Mouse (Mus musculus) heart, embryonic 16.5 days (tissue): ENCODE measurements around the gene Nts. TPM values are rescaled to one million over a fixed set of nuclear protein-coding genes. Genes with fewer than 3 reads are reported as not detected.

Experiments used
- ATAC-seq: fragments of 200-750 bp; cut with Nextera tagmentation; replicated peaks from 2 replicates; pipeline ENCODE4 v1.8.0; 2017; ENCODE audit warnings: moderate number of reproducible peaks; ENCODE audit not compliant: insufficient read depth, low FRiP score; ENCODE audit errors: extremely low read depth
- H3K27ac ChIP-seq: fragments of 300-500 bp; sonication (generic); 2 replicates; pipeline ENCODE4 v1.5.1; 2014; ENCODE audit warnings: mild to moderate bottlenecking, low read length, control low read depth, moderate library complexity
- H3K27me3 ChIP-seq: fragments of 300-500 bp; sonication (generic); 2 replicates; pipeline ENCODE4 v1.6.1; 2014; ENCODE audit warnings: low read length, mixed read lengths; ENCODE audit not compliant: control insufficient read depth, insufficient read depth
- H3K36me3 ChIP-seq: fragments of 300-500 bp; sonication (generic); 2 replicates; pipeline ENCODE4 v1.6.1; 2014; ENCODE audit not compliant: control insufficient read depth, insufficient read depth
- H3K4me1 ChIP-seq: fragments of 300-500 bp; sonication (generic); 2 replicates; pipeline ENCODE4 v1.6.1; 2014; ENCODE audit warnings: low read length, mixed read lengths; ENCODE audit not compliant: control insufficient read depth, insufficient read depth
- H3K4me2 ChIP-seq: fragments of 300-500 bp; sonication (generic); 2 replicates; pipeline ENCODE4 v1.6.1; 2014; ENCODE audit warnings: low read depth, mild to moderate bottlenecking, control low read depth, low read length
- H3K4me3 ChIP-seq: fragments of 300-500 bp; sonication (generic); 2 replicates; pipeline ENCODE4 v1.5.1; 2014; ENCODE audit warnings: mild to moderate bottlenecking, control low read depth, low read length
- H3K9ac ChIP-seq: fragments of 300-500 bp; sonication (generic); 2 replicates; pipeline ENCODE4 v1.6.1; 2014; ENCODE audit warnings: low read length, control low read depth
- H3K9me3 ChIP-seq: fragments of 300-500 bp; sonication (generic); replicated peaks from 2 replicates; pipeline ENCODE4 v1.6.1; 2016; ENCODE audit warnings: low read length; ENCODE audit not compliant: control insufficient read depth
- WGBS: fragments of 180-500 bp; shearing (Covaris S2); extraction: QIAGEN DNeasy Blood & Tissue Kit; methylation state at CpG from one replicate; pipeline ENCODE4 v1.1.7; 2014; 5-methylcytosine and 5-hydroxymethylcytosine counted together
- polyA plus RNA-seq: library from polyadenylated mRNA; unstranded; fragments of >200 nt; fragmentation: Nextera tagmentation; extraction: Ambion mirVana; gene quantifications from 2 replicates; pipeline ENCODE4 v1.2.1, GENCODE M21; 2015

Gene Nts
- 8.7 and 10.4 TPM in 2 replicates for polyA plus RNA-seq

- Histone ChIP-seq H3K36me3 (no peaks in the 10 kb centered on the region), H3K9ac (no peak within 1 kb of the TSS), H3K9me3 (no peaks in the 10 kb centered on the region), H3K27ac (no peak within 1 kb of the TSS), H3K4me2 (no peak within 1 kb of the TSS), H3K4me1 (no peaks in the 10 kb centered on the region), H3K4me3 (no peak within 1 kb of the TSS), H3K27me3 (no peaks in the 10 kb centered on the region)
- WGBS = 10% methylated on average over 3 of the region's 3 CpGs
- ATAC-seq = no peak
Observed at GRCm38 (mm10) chr10:102490386-102490785, at the start of gene Nts. Gene Nts (minus strand): TSS chr10:102490486.

DNA sequence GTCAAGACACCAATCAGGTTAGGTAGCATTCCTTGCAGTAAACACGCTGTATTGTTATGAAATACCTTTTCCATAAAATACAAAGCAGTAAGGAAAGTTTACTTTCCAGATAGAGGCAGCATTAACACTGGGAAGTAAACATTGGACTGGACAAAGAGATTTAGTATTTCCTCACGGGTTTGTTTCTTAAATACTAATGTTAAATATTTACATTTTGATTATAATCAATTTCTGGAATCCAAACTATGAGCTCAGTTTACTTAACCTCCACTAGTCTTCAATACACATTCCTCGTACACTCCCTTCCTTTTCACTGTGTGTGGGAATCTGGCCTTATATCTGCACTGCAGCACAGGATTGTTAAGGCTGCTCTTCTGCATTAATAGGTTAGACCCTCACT is 37.6 kb upstream of the Nts start:
- Histone ChIP-seq H3K36me3 (no peaks in the 10 kb centered on the region), H3K9ac (no peak overlapping the region), H3K27me3 (no peaks in the 10 kb centered on the region), H3K4me3 (no peak overlapping the region), H3K9me3 (no peaks in the 10 kb centered on the region), H3K27ac (no peak overlapping the region), H3K4me2 (no peak overlapping the region), H3K4me1 (no peaks in the 10 kb centered on the region)
- no peak for ATAC-seq
- 53% methylated on average over 3 of the region's 3 CpGs for WGBS

DNA sequence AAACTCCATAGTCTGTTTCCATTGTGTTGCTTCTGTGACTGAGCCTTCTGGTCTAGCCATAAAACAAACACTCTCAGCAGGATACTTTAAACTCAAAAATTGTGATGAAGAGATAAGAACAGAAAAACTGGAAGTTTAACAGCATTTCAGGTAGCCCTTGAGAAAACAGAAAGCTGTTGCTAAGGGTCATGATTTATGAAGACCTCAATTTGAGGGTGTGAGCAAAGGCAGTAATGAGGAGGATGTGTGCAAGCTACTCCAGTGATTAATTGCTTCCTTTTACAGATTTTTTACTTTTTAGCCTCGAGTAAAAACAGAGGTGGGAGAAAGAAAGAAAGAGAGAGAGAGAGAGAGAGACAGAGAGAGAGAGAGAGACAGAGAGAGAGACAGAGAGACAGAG is 23.9 kb upstream of the Nts start:
- Histone ChIP-seq H3K4me1 (no peaks in the 10 kb centered on the region), H3K9me3 (no peaks in the 10 kb centered on the region), H3K4me3 (no peak overlapping the region), H3K36me3 (no peaks in the 10 kb centered on the region), H3K9ac (no peak overlapping the region), H3K27ac (no peak overlapping the region), H3K4me2 (no peak overlapping the region), H3K27me3 (no peaks in the 10 kb centered on the region)
- no peak for ATAC-seq
- WGBS = 6% methylated on average over 1 of the region's 1 CpGs

GRCm38 (mm10) chr10:102511807-102512461 is 21.6 kb upstream of the Nts start, which contains the start of gene Rassf9:
Gene Rassf9 (plus strand): TSS chr10:102512222.
- H3K4me1 ChIP-seq = no peaks in the 10 kb centered on the region
- peak within 1 kb of the TSS; percentile 31 for H3K4me2 ChIP-seq
- H3K27me3 ChIP-seq = no peaks in the 10 kb centered on the region
- H3K36me3 ChIP-seq = no peaks in the 10 kb centered on the region
- peak; percentile 70 for ATAC-seq
- H3K4me3 ChIP-seq = peak within 1 kb of the TSS; percentile 35
- no peak within 1 kb of the TSS for H3K9ac ChIP-seq
- H3K27ac ChIP-seq = peak within 1 kb of the TSS; percentile 70
- no peaks in the 10 kb centered on the region for H3K9me3 ChIP-seq
- 20% methylated on average over 4 of the region's 5 CpGs for WGBS

- no peak for ATAC-seq
- WGBS = 41% methylated on average over 3 of the region's 3 CpGs
- Histone ChIP-seq H3K27ac (no peak overlapping the region), H3K9me3 (no peaks in the 10 kb centered on the region), H3K4me2 (no peak overlapping the region; the same call in 1 of the 2 replicates), H3K4me1 (no peaks in the 10 kb centered on the region), H3K27me3 (no peaks in the 10 kb centered on the region), H3K36me3 (no peaks in the 10 kb centered on the region), H3K9ac (no peak overlapping the region), H3K4me3 (no peak overlapping the region)
Observed at GRCm38 (mm10) chr10:102511461-102511806, 21.1 kb upstream of the Nts start.

- Histone ChIP-seq H3K9me3 (no peaks in the 10 kb centered on the region), H3K4me2 (no peak overlapping the region), H3K4me1 (no peaks in the 10 kb centered on the region), H3K27me3 (no peaks in the 10 kb centered on the region), H3K36me3 (no peaks in the 10 kb centered on the region), H3K9ac (no peak overlapping the region), H3K4me3 (no peak overlapping the region), H3K27ac (no peak overlapping the region)
- WGBS = 52% methylated on average over 4 of the region's 4 CpGs
- ATAC-seq = no peak
Observed at GRCm38 (mm10) chr10:102507386-102507785, 17.1 kb upstream of the Nts start.

- Histone ChIP-seq H3K4me3 (no peak overlapping the region), H3K4me1 (no peaks in the 10 kb centered on the region), H3K36me3 (no peaks in the 10 kb centered on the region), H3K9me3 (no peaks in the 10 kb centered on the region), H3K27me3 (no peaks in the 10 kb centered on the region), H3K4me2 (no peak overlapping the region), H3K9ac (no peak overlapping the region), H3K27ac (no peak overlapping the region)
- no peak for ATAC-seq
- WGBS = 24% methylated on average over 4 of the region's 4 CpGs
Observed at GRCm38 (mm10) chr10:102498754-102499153, 8.5 kb upstream of the Nts start.

GRCm38 (mm10) chr10:102491792-102492191 is 1.5 kb upstream of the Nts start:
- no peak overlapping the region for H3K4me2 ChIP-seq
- ATAC-seq = no peak
- H3K27ac ChIP-seq = no peak overlapping the region
- 11% methylated on average over 3 of the region's 3 CpGs for WGBS
- no peak overlapping the region for H3K4me3 ChIP-seq
- H3K9me3 ChIP-seq = no peaks in the 10 kb centered on the region
- no peak overlapping the region for H3K9ac ChIP-seq
- H3K4me1 ChIP-seq = no peaks in the 10 kb centered on the region
- H3K27me3 ChIP-seq = no peaks in the 10 kb centered on the region
- H3K36me3 ChIP-seq = no peaks in the 10 kb centered on the region

GRCm38 (mm10) chr10:102469412-102469811 is 20.9 kb downstream of the Nts start:
- Histone ChIP-seq H3K36me3 (no peaks in the 10 kb centered on the region), H3K27me3 (no peaks in the 10 kb centered on the region), H3K4me1 (no peaks in the 10 kb centered on the region), H3K4me2 (no peak overlapping the region), H3K27ac (no peak overlapping the region), H3K4me3 (no peak overlapping the region), H3K9me3 (no peaks in the 10 kb centered on the region), H3K9ac (no peak overlapping the region)
- ATAC-seq = no peak
- 71% methylated on average over 2 of the region's 2 CpGs for WGBS
